Mouse (Mus musculus) heart, postnatal 36 days (tissue): Measurements from ENCODE around the gene Kcnk12. TPM values are rescaled to one million over a fixed set of nuclear protein-coding genes. Genes with fewer than 3 reads are reported as not detected.

Experiments
- DNase-seq, 2 experiments: peaks; one replicate each; pipeline ENCODE4 v3.0.0; 2021 to 2022
- intact Hi-C: fragments of 180-260 bp; cut with DNase I; formaldehyde crosslinking; loops from one replicate; pipeline ENCODE4 v1.15.1; 2025
- total RNA-seq, 2 experiments: library from RNA; stranded (reverse); gene quantifications; 2 replicates each; pipeline ENCODE4 v1.2.3; 2021

Kcnk12 gene
- total RNA-seq, 2 experiments from 2014 or later = not detected

GRCm38 (mm10) chr17:87724727-87725126, 73.1 kb downstream of the Kcnk12 start:
- intact Hi-C loops = no loop called here

GRCm38 (mm10) chr17:87700101-87700500, 97.7 kb downstream of the Kcnk12 start:
- intact Hi-C loops = no loop called here
- no peak for DNase-seq

More at GRCm38 (mm10) chr17:87724727-87725126, 73.1 kb downstream of the Kcnk12 start:
- DNase-seq = no peak

- DNase-seq = no peak
- intact Hi-C loops = no loop called here
Measured at GRCm38 (mm10) chr17:87698996-87699765, 98.6 kb downstream of the Kcnk12 start.

GRCm38 (mm10) chr17:87696814-87697213, 101.0 kb downstream of the Kcnk12 start:
- no peak for DNase-seq
- intact Hi-C loops = no loop called here

- no peak for DNase-seq
- intact Hi-C loops = no loop called here
Measured at GRCm38 (mm10) chr17:87695874-87696465, 101.8 kb downstream of the Kcnk12 start.

Other genes starting within 250 kb of the Kcnk12 start
- gene Epcam, start 162.0 kb downstream of the Kcnk12 start, total RNA-seq = not detected
- gene Msh2, start 125.7 kb downstream of the Kcnk12 start, total RNA-seq = 10 to 100 TPM; 12.8 to 17.1 TPM
- gene Rpl36-ps4, start 123.0 kb upstream of the Kcnk12 start, total RNA-seq = not detected
- 10 to 100 TPM in 1 of 2 experiments, 1 to 10 TPM in 1; 7.9 to 11.0 TPM for gene Msh6, start 177.1 kb upstream of the Kcnk12 start, total RNA-seq